Mouse (Mus musculus): ENCODE data around the gene Asic5.

Gene Asic5

DNA sequence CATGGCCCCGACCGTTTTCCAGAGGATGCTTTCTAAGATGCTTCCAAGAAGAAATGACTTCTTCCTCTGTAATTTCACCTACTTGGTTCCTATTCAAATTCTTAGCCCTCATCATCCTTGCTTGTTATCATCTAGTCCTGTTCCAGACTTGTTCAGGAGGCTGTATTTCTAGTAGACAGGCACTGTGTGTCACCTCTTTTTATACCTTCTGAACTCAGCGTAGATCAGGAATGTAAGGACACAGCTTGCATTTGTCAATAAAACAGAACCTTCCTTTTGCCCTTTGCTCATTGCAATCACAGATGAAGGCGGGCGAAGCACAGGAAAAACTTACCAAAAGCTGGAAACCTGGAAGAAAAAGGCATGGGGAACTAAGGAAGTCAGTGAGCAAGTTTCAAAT, at the start of gene Asic5:
Gene Asic5 (plus strand): TSS at position 301 of the 400 bp plus-strand sequence.
- DNase-seq, result no peak

DNA sequence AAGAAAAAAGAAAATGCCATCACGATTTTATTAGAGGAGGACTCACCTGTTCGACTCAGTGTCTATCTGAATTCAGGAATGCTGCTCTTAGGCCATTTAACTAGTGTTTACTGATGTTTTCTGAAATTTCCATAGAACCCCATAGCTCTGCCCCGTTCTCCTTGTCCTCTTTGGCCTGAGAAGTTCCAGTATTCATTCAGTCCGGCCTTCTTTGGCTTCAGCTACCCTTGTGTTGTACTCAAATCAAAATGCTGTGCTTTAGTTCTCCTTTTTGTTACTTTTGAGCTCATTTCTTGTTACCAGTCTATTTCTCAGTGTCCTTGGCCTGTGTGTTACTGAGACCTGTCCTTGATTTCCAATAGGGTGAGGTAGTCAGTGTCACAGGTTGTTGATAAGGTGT, 48.7 kb upstream of the Asic5 start:
- DNase-seq, result no peak

DNA sequence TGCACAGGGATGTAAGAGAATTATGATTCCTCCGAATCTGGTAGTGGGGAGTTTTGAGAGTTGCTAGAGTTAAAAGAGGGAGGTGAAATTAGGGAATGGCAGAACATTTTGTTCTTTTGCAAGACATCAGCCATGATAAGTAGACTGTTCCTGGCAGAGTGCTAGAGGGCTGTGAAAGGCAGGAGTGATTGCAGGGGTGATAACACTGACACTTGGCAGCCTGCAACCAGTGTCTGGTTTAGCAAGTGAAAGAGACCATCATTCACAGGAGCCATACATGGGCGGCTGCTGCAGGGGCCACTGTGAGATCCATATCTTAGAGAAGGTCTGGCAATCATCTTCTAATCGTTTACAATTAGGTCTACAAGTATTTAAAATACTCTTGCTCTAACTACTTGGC, 43.2 kb upstream of the Asic5 start:
- DNase-seq, result no peak

DNA sequence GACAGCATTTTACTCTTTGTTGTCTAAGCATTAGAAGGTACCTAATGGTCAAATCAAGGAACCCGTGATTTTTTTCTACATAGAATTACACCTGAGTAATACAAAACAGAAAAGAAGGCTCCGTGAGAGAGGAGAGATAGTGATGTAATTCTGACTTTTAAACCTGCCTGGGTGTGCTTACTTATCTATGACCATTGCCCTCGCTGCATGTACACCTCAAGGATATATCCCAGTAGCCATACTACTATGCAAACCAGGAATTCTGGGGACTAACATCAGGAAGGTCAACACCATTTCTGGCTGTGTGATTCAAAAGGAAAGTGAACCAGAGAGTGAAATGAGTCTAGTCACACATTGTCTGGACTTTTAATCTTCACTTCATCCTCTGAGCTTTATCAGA, 39.7 kb upstream of the Asic5 start:
- DNase-seq, result no peak

DNA sequence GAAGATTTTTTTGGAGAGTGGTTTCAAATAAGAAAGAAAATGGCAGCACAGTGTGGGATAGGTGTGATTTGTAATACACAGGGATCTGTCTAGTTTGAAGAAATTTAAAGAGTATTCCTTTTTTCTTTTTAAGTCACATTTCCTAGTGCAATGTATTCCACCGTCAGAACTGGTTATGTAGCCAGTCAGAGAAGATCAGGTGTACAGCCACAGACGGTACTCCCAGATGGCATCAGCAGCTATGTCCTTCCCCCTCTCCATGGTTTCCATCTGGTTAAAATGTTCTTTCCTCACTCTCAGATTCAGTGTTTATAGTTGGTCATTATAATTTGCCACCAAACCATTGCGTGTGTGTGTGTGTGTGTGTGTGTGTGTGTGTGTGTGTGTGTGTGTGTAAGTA, 39.0 kb upstream of the Asic5 start:
- DNase-seq, result no peak

DNA sequence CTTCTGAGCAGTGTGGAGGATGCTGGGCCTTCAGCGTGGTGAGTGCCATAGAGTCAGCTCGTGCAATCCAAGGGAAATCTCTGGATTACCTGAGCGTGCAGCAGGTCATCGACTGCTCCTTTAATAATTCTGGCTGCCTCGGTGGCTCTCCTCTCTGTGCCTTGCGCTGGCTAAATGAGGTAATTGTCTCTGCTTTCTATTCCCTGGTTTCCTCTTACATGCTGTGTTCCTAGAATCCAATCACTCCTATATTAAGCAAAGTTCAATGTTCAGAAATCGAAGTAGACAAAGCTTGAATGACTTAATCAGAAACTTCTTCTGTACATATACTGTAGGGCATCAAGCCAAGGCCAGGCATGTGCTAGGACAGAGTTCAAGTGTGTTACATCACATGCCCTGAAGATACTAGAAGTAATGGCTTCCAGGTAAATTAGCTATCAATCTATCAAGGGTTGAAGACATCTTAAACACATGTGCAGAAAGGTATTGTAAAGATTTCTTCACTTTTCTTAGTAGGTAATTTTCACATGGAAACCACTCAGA, 37.2 kb upstream of the Asic5 start:
- DNase-seq, result no peak

DNA sequence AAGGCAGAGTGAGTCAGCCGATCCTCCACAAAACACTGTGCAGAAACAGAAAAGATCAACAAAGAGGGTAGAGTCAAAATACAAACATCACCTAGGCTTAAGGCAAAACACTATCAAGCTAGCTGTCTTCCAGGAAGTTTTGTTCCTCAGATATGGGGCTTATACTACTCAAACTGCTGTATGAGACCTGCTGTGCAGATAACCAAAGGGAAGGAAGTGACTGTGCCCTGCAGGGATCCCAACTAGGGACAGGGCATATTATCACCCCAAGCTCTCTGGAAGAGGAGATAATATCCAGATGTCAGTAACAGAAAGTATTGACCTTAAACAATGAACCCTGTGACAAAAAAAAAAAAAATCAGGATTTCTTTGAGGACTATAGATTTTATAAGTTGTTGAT, 33.0 kb upstream of the Asic5 start:
- DNase-seq, result no peak

DNA sequence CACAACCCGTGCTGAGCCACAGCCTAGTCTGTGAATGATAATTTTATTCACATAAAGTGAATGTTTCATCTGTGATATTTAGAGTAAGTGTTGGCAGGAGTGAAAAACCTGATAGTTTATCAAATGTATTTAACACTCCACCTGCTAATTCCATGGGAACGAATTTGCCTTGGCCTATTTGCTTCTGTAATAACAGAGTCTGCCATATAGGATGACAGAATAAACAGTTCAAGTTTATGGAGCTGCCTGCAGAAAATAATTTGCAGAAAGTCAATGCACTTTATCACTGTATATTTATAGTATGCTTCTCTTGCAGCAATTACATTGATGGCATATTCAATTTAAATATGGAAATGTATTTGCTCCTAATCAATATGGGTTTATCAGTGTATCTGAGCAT, 30.3 kb upstream of the Asic5 start:
- no peak for DNase-seq

DNA sequence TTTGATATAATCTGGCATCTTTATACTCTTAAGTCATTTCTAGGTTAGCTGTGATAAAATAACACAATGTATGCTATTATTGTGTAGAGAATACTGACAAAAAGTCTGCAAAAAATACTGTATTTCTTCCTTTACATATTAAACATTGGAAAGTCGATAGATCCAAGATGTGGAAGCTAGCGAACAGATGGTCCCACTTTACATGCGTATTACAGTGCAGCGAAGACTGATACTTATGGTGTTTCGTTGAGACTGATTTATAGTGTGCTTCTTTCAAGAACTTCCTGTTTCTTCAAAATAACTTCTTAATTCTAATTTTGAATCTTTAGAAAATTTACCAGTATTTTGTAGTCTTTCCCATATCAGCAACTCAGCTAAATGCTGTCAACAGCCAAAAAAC, 24.6 kb upstream of the Asic5 start:
- DNase-seq, result no peak

DNA sequence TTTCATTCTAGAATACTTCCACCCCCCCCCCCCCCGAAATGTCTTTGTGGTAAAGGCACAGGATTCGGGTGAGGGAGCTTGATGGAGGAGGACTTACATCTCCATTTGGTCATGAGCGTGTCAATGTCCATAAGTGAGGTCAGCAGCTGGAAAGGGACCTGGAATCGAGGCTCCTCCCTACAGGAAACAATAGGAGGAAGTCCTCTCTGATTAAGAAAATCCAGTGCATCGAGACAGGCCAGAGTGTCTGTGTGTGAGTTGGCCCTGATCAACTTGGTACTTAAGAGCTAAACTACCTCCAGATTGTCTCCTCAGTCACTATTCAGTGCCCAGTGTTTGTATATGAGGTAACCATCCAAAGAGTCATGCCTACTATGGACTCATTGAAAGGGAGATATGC, 20.8 kb upstream of the Asic5 start:
- no peak for DNase-seq

DNA sequence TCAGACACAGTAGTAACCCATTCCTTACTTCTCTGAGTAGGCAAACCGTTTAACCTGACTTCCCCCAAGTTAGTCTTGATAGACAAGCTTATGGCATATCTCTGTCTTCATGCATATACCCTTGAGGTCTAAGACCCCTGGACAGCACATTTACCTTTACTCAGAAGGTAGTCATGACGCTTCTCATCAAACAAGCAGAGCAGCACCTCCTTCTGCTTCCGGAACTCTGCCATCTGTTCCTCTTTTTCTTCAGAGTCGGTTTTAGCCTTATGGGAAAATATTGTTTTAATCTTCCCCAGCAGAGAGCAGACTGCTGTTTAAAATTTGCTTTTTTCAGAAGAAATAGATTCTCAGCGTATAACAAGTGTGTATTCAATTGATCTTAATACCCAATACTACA, 18.3 kb upstream of the Asic5 start:
- DNase-seq, result no peak

DNA sequence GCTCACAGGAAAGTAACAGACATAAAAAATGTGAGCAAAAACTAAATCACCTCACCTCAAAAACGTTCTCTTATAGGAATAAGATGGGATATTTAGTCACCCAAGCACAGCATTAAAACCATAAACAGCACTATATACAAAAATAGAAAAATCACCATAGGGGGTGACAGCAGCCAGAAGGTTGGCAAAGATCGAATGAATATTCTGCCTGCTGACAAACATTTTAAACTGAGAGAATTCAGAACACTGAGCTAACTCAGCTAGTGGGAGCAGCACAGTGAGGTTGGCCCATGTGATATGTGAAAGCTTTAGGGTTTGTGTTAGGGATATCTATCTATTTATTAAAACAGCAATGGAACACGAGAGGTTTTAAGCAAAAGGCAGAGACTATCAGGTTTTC, 17.5 kb upstream of the Asic5 start:
- DNase-seq, result no peak

DNA sequence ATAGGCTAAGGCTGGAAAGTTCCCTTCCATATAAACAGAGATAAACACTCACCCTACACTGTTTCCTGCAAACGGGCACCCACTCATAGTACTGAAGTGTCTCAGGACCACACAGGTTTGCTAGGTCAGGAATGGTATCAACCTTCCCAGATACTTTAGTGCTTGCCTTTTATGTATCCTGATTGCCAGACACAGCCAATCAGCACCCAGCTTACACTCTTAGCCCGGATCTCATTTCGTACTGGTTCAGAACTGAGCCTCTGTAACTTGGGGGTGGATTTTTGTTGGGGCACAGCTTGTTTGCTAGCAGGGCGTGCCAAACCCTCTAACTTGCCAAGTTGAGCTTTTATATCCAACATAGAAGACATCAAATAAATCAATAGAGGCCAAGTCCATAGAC, 6.5 kb upstream of the Asic5 start:
- no peak for DNase-seq

DNA sequence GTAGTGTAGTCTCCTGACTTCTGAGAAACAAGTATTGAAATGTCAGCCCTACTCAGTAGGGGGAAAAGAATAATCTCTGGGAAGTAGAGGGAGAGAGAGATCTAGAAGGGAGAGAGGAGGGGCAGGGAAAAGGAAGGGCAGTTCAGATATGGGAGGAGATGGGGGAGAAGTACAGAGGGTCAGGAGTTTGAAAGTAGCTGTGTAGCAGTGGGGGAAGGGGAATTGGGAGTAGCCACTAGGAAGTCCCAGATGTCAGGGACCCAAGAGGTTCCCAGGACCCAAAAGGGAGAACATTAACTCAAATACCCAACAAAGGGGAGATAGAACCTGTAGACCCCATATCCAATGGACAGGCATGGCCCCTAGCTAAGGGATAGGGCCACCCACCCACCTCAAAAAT, 6.0 kb upstream of the Asic5 start, which contains the start of gene Tdo2:
Gene Tdo2 (minus strand): TSS at position 101 of the 400 bp plus-strand sequence.
- no peak for DNase-seq

DNA sequence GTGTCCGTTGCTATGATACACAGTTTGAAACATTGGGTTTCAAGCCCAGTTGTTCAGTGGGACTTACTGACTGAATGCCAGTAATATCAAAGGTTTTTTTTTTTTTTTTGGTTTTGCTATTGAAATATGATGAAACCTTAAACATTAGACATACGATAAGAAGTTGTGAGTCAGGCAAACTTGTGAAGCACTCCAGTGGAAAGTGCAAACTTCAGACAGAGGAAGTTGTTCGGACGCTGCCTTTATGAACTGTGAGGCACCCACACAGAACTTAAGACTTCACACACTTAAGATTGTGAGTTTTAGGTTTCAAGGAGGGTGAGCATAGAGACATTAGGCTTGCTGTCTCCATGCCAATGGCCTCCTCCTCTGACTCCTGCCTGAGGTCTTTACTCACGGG, 514 bp upstream of the Asic5 start:
- DNase-seq, result no peak

DNA sequence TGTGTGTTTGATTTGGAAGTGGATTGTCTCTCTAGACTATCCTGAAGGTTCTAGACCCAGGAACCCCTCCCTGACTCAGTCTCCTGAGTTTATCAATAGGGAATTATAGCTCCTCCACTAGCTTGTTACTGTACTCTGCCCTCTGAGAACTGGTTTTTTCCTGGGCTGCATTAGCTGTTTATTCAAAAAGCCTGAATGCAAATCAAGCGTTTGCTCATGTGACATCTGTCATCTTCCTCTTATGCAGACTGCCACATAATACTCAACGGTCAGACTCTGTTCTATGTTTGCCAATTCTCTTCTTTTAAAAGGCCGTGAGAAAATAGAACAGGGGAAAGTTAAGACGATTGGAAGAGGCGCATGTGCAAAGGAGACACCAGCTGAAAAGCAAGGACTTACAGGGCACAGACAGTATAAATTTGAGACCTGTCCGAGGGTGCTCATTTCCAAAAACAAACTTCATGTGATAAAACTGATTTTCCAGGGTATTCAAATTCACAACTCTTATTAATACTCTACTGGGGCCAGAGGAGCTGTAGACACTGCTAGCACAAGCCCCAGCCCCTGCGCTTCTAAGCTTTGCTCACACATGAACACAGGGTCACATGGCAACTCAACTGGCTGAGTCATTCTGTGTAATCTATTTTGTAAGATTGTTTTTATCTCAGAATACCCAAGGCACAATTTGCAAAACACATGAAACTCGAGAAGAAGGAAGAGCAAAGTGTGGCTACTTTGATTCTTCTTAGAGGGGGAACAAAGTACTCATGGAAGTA, 1.2 kb downstream of the Asic5 start:
- DNase-seq, result no peak

DNA sequence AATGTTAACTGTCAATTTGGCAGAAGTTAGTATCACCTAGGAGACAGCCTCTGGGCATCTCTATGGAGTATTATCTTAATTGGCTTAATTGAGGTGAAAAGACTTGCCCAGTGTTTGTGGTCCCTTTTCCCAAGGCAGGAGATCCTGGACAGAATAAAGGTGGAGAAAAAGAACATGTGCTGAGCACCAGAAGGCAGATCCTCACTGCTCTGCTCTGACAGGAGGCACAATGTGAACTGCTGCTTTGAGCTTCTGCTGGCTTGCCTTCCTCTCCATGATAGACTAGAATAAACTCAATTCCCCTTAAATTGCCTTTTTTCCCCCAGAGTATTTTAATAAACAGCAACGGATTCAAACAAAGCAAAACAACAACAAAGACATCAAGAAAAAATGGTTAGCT, 3.0 kb downstream of the Asic5 start:
- no peak for DNase-seq

DNA sequence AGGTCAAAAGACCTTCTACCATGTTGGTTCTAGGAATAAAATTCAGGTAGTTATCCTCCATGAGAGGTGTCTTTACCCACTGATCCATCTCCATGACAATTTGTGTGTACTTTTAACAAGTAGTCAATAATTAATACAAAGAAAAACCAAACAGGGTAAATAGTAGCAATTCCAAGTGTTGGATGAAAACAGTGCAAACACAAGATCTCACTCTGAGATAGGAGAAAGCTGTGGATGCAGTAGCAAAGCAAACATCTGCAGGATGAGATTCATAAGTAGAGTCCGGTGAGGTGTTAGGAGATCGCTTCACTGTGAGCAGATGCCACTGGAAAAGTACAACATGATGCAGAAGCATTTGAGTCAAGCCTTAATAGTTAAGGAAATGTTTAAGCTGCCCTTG, 4.0 kb downstream of the Asic5 start:
- no peak for DNase-seq

DNA sequence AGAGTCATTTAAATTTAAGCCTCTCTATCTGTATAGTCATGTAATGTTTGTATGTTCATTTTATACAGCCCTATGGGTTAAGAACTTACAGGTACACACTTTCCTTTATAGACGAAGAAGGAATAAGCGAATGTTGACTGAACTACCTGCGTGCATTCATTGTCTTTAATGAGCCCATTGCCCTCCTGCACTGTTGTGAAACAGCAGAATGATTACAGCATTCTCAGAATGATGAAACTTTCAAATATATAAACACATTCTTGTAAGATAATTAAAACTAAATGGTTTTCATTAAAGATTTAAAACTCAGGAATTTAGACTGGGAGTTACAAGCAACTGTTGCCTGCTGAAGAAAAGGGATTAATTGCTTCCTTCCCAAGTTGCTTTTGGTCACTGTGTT, 5.5 kb downstream of the Asic5 start:
- no peak for DNase-seq

DNA sequence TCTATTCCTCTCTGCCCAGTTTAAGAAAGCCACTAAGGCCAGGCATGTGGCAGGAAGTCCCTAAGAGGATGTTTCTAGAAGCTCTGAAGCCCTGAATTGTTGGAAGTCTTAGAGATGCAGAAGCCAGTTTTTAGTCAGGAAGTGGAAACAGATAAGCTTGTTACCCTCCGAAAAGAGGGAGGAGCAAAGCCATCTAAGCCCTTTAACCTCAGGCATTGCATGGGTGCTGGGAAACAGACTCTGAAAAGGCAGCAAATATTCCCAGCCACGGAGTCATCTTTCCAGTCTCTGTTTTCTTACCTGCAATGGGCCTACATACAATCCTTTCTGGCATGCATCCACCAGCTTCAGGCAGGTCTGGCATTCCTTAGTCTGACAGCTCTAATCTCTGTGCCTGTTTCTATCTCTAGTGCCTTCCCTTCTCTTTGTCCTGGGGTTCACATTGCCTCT, 7.6 kb downstream of the Asic5 start:
- DNase-seq, result no peak

DNA sequence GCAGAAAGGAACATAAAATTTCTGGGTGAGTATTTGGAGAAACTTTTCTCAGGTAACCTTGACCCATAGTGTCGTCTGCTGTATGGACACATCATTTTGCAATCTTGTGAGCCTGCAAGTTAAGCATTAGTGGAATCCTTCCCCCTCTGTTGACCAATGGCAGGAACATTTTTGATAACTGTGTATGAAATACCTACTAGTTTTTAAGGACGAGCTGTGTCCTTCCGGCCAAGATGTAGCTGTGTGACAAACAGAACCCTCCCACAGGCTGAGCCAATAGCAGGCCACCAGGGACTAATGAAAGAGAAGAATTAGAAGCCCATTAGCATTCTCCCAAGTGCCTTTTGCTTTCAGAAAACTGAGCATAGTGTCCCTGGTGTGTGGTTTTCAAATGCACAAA, 8.4 kb downstream of the Asic5 start:
- DNase-seq, result no peak

DNA sequence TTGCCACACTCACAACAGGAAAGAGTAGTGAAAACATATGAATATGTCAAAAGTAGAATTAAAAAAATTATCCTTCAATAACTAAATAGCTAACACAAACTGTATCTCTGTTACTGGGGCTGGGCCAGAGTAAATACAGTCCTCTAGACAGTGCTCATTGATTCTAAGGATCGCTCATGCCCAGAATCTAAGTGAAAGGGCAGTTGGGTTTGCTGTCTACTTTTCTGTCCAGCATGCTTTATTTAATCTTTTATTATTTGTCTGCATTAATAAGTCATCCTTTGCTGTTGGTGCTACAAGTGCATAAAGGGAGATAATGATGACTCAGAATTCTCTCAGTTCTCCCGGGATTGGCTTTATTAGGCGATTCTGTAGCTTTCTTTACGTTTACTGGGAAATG, 13.3 kb downstream of the Asic5 start:
- DNase-seq, result no peak

DNA sequence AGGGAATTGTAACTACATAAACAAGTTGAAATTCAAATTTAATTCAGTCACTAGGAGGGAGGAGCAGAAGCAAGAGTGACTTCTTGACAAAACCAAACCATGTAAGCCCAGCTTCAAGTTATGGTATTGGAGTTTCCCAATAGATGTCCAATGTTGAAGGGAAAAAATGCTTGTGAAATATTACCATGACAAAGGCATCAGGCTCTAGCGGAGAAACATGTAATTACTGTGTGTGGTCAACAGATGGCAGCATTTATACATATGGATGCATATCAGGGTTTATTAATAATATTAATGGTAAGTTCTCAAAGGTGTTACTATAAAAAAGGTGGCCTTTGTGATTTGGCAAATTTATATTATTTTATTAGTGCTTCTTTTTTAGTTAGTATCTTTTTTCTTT, 13.9 kb downstream of the Asic5 start:
- DNase-seq, result no peak

DNA sequence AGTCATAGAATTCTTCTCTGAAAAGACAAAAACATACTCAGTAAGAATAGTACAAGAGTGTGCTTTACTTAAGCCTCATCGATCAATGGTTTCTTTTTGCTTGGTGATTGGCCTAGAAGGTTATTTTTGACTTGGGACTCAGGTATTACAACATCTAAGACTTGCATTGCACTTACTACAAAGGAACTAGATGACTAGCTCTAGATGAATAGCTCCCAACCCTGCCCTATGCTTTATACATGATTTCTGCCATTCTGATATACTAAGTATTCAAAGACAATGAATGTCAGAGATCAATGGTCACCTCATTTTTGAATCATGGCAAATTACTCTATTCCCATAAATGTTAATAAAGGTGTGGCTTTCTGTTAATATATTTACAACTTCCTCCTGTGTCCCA, 24.9 kb downstream of the Asic5 start:
- no peak for DNase-seq

DNA sequence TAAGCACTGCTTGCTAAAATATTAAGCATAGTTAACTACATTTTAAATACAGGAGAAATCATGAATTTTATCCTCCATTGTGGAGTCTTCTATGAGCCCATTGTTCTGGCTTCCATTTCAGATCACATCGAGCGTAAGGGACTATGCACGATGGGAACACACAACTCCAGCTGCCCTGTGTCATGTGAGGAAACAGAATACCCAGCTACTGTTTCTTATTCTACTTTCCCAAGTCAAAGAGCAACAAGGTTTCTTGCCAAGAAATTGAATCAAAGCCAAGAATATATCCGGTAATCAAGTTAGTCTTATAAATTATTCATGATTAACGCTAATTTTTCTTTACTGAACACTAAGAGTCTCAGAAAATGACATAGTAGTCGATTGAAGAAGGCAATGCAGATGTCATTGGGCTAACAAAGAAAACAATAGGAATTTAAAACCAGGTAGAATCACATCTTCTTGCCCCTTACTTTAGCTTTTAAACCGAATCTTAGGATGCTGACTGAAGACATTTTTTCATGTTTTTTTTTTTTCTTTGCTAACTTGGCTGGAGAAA, 32.1 kb downstream of the Asic5 start:
- DNase-seq, result no peak

All from right cerebral cortex, postnatal 14 days (tissue).